Mouse (Mus musculus) megakaryocyte-erythroid progenitor cell, adult 5-6 weeks (primary cell): ENCODE measurements around the gene 4632433K11Rik. TPM values are rescaled to one million over a fixed set of nuclear protein-coding genes. Genes with fewer than 3 reads are reported as not detected.

ENCODE experiments used
- ATAC-seq: replicated peaks from 2 replicates; pipeline ENCODE4 v1.8.0; 2016; ENCODE audit warnings: mild to moderate bottlenecking, inconsistent platforms; ENCODE audit not compliant: severe bottlenecking, poor library complexity, low FRiP score, low TSS enrichment
- total RNA-seq, 2 experiments: library from RNA; stranded (forward) in 1 of 2; stranded (reverse) in 1 of 2; fragments of 200-1000, 215-1000 nt in 1 of 2; fragments of >200 nt in 1 of 2; fragmentation: Nextera tagmentation in 1 of 2; gene quantifications; 2 replicates each; pipeline ENCODE4 v1.2.3; 2014 to 2017

Gene 4632433K11Rik
- total RNA-seq, 2 experiments from 2014 or later = 1.3 TPM; not detected in 1

DNA sequence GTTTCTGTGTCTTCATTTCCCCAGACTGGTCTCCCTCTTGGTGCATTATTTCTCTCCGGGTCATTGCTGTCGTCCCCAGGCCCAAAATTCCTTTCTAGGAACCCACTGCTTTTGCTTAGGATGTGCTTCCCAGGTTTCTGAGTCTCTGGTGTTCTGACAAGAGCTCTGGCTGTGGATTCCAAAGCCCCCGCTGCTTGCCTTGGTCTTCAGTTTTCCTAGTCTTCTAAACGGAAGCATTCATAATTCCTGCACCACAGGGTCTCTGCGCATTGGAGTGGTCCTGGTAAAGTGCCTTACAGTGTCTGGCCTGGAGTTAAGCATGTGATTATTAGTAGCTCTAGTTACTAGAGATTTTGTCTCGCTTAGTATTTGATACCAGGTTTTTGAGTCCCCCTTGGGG, 46.9 kb downstream of the 4632433K11Rik start:
- ATAC-seq = no peak

DNA sequence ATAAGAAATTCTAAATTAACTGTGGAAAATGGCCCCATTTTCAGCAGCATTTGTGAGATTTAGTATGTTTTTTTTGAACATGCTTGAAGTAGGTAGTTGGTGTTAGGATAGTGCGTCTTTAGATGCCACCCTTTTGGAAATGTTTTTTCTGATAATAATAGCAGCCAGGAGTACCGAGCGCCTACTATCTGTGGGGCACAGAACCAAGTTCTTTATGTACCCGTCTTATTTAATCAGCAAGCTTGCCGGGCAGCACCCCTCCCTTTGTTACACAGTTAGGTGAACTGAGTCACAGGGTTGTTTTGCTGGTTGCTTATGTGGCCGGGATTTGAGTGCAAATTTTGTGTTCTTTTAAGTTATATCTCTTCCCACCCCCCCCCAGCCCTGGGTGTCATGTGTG, 47.3 kb downstream of the 4632433K11Rik start:
- peak; percentile 70 for ATAC-seq

DNA sequence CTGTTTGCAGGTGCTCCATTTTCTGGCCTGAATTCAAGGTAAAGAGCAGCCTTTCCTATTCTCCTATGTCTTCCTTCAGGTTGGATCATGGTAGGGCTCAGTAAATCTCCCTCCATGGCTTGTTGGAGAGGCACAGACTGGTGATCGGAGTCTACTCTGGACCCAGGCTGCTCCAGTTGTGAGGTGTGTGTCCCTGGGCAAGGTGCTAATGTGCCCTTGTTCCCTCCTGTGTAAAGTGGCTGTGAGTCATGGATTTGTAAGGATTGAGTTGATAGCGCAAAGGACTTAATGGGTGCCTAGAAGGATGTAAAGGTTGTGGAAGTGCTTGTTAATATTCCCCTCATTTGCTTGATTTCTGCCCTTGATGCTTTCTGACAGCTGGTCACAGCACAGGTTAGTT, 48.0 kb downstream of the 4632433K11Rik start:
- ATAC-seq = no peak

DNA sequence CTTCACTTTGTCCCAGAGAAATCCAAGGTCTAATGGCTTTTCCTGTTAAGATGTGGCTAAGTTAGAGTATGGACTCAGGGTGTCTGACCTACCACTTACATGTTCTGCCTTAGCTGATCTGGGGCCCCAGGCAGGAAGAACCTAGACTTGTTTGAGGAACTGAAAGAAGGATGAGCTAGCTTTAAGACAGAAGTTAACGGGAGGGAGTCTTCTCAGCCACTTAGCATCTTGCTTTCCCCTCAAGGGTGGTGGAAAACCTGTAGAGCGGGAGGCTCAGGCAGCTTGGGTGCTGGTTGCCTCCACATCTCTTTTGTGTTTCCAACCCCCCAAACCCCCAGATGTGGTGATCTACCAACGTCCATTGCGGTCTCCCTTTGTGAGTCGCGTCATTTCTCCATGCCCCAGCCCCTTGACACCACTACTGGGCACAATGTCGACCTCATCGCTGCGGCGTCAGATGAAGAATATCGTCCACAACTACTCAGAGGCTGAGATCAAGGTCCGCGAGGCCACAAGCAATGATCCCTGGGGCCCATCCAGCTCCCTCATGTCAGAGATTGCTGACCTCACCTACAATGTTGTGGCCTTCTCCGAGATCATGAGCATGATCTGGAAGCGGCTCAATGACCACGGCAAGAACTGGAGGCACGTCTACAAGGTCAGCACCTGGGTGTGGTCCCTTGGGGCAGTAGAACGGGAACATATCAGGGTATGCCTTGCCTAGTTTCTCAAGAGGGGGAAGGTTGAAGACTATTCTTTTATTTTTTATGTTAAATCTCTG, 49.6 kb downstream of the 4632433K11Rik start:
- ATAC-seq = no peak

Other genes with a start within 250 kb of the 4632433K11Rik start
- 15.1 and 17.8 TPM in 2 replicates for gene Tmem238, start 244.5 kb upstream of the 4632433K11Rik start, total RNA-seq (2014; fragmentation: Nextera tagmentation)
- 21.3 and 26.1 TPM in 2 replicates for gene Tmem238, start 244.5 kb upstream of the 4632433K11Rik start, total RNA-seq (2017)
- 3,204 and 3,219 TPM in 2 replicates for gene Rpl28, start 241.2 kb upstream of the 4632433K11Rik start, total RNA-seq (2014; fragmentation: Nextera tagmentation)
- 676 and 1,069 TPM in 2 replicates for gene Rpl28, start 241.2 kb upstream of the 4632433K11Rik start, total RNA-seq (2017)
- 291 and 381 TPM in 2 replicates for gene Ube2s, start 221.5 kb upstream of the 4632433K11Rik start, total RNA-seq (2014; fragmentation: Nextera tagmentation)
- gene Ube2s, start 221.5 kb upstream of the 4632433K11Rik start, total RNA-seq (2017) = 146 and 204 TPM in 2 replicates
- gene Shisa7, start 189.4 kb upstream of the 4632433K11Rik start, total RNA-seq (2014; fragmentation: Nextera tagmentation) = 0.31 TPM in 1 of 2 replicates, not detected in the other
- not detected in 2 replicates for gene Shisa7, start 189.4 kb upstream of the 4632433K11Rik start, total RNA-seq (2017)
- 1.8 and 12.5 TPM in 2 replicates for gene Isoc2b, start 163.9 kb upstream of the 4632433K11Rik start, total RNA-seq (2014; fragmentation: Nextera tagmentation)
- 13.3 and 86.2 TPM in 2 replicates for gene Isoc2b, start 163.9 kb upstream of the 4632433K11Rik start, total RNA-seq (2017)
- 7.9 and 9.6 TPM in 2 replicates for gene Isoc2a, start 157.0 kb upstream of the 4632433K11Rik start, total RNA-seq (2014; fragmentation: Nextera tagmentation)
- gene Isoc2a, start 157.0 kb upstream of the 4632433K11Rik start, total RNA-seq (2017) = 7.4 and 13.2 TPM in 2 replicates
- gene Gm36210, start 127.6 kb upstream of the 4632433K11Rik start, total RNA-seq (2014; fragmentation: Nextera tagmentation) = not detected in 2 replicates
- gene Gm36210, start 127.6 kb upstream of the 4632433K11Rik start, total RNA-seq (2017) = not detected in 2 replicates
- 8.2 and 11.6 TPM in 2 replicates for gene Zfp628, start 118.9 kb upstream of the 4632433K11Rik start, total RNA-seq (2014; fragmentation: Nextera tagmentation)
- gene Zfp628, start 118.9 kb upstream of the 4632433K11Rik start, total RNA-seq (2017) = 1.1 and 1.2 TPM in 2 replicates
- gene Nat14, start 112.1 kb upstream of the 4632433K11Rik start, total RNA-seq (2014; fragmentation: Nextera tagmentation) = 6.6 TPM in 1 of 2 replicates, not detected in the other
- gene Nat14, start 112.1 kb upstream of the 4632433K11Rik start, total RNA-seq (2017) = 0.23 and 1.9 TPM in 2 replicates
- gene Ssc5d, start 108.3 kb upstream of the 4632433K11Rik start, total RNA-seq (2014; fragmentation: Nextera tagmentation) = not detected in 2 replicates
- gene Ssc5d, start 108.3 kb upstream of the 4632433K11Rik start, total RNA-seq (2017) = not detected in 2 replicates
- gene Sbk2, start 69.7 kb upstream of the 4632433K11Rik start, total RNA-seq (2014; fragmentation: Nextera tagmentation) = 0.69 TPM in 1 of 2 replicates, not detected in the other
- not detected in 2 replicates for gene Sbk2, start 69.7 kb upstream of the 4632433K11Rik start, total RNA-seq (2017)
- not detected in 2 replicates for gene Sbk3, start 63.0 kb upstream of the 4632433K11Rik start, total RNA-seq (2014; fragmentation: Nextera tagmentation)
- not detected in 2 replicates for gene Sbk3, start 63.0 kb upstream of the 4632433K11Rik start, total RNA-seq (2017)
- 12.0 and 32.5 TPM in 2 replicates for gene Zfp579, start 38.0 kb upstream of the 4632433K11Rik start, total RNA-seq (2014; fragmentation: Nextera tagmentation)
- 0.76 and 2.2 TPM in 2 replicates for gene Zfp579, start 38.0 kb upstream of the 4632433K11Rik start, total RNA-seq (2017)
- 16.6 and 19.9 TPM in 2 replicates for gene Zfp524, start 19.7 kb upstream of the 4632433K11Rik start, total RNA-seq (2014; fragmentation: Nextera tagmentation)
- gene Zfp524, start 19.7 kb upstream of the 4632433K11Rik start, total RNA-seq (2017) = 3.0 and 9.3 TPM in 2 replicates
- 34.8 and 35.7 TPM in 2 replicates for gene Fiz1, start 19.4 kb upstream of the 4632433K11Rik start, total RNA-seq (2014; fragmentation: Nextera tagmentation)
- gene Fiz1, start 19.4 kb upstream of the 4632433K11Rik start, total RNA-seq (2017) = 19.8 and 32.7 TPM in 2 replicates
- 2.6 TPM in 1 of 2 replicates, not detected in the other for gene Gm44973, start 18.6 kb upstream of the 4632433K11Rik start, total RNA-seq (2014; fragmentation: Nextera tagmentation)
- not detected in 2 replicates for gene Gm44973, start 18.6 kb upstream of the 4632433K11Rik start, total RNA-seq (2017)
- 22.7 and 24.4 TPM in 2 replicates for gene Zfp865, start 13.7 kb upstream of the 4632433K11Rik start, total RNA-seq (2014; fragmentation: Nextera tagmentation)
- gene Zfp865, start 13.7 kb upstream of the 4632433K11Rik start, total RNA-seq (2017) = 7.8 and 9.8 TPM in 2 replicates
- not detected in 2 replicates for gene Ccdc106, start 13.6 kb upstream of the 4632433K11Rik start, total RNA-seq (2014; fragmentation: Nextera tagmentation)
- gene Ccdc106, start 13.6 kb upstream of the 4632433K11Rik start, total RNA-seq (2017) = 0.42 and 0.56 TPM in 2 replicates
- gene Zfp784, start 4.3 kb downstream of the 4632433K11Rik start, total RNA-seq (2014; fragmentation: Nextera tagmentation) = 1.0 and 1.9 TPM in 2 replicates
- 0.09 and 2.9 TPM in 2 replicates for gene Zfp784, start 4.3 kb downstream of the 4632433K11Rik start, total RNA-seq (2017)
- 1.3 and 2.1 TPM in 2 replicates for gene Zfp580, start 17.4 kb downstream of the 4632433K11Rik start, total RNA-seq (2014; fragmentation: Nextera tagmentation)
- not detected in 2 replicates for gene Zfp580, start 17.4 kb downstream of the 4632433K11Rik start, total RNA-seq (2017)
- 259 and 276 TPM in 2 replicates for gene U2af2, start 28.0 kb downstream of the 4632433K11Rik start, total RNA-seq (2014; fragmentation: Nextera tagmentation)
- gene U2af2, start 28.0 kb downstream of the 4632433K11Rik start, total RNA-seq (2017) = 284 and 302 TPM in 2 replicates
- gene Epn1, start 46.1 kb downstream of the 4632433K11Rik start, total RNA-seq (2014; fragmentation: Nextera tagmentation) = 134 and 193 TPM in 2 replicates
- gene Epn1, start 46.1 kb downstream of the 4632433K11Rik start, total RNA-seq (2017) = 51.1 and 62.6 TPM in 2 replicates
- not detected in 2 replicates for gene Rfpl4, start 82.8 kb downstream of the 4632433K11Rik start, total RNA-seq (2014; fragmentation: Nextera tagmentation)
- gene Rfpl4, start 82.8 kb downstream of the 4632433K11Rik start, total RNA-seq (2017) = not detected in 2 replicates
- not detected in 2 replicates for gene Rasl2-9, start 91.8 kb downstream of the 4632433K11Rik start, total RNA-seq (2014; fragmentation: Nextera tagmentation)
- gene Rasl2-9, start 91.8 kb downstream of the 4632433K11Rik start, total RNA-seq (2017) = not detected in 2 replicates
- gene Vmn1r55, start 115.6 kb downstream of the 4632433K11Rik start, total RNA-seq (2014; fragmentation: Nextera tagmentation) = not detected in 2 replicates
- gene Vmn1r55, start 115.6 kb downstream of the 4632433K11Rik start, total RNA-seq (2017) = not detected in 2 replicates
- gene Vmn1r56, start 162.6 kb downstream of the 4632433K11Rik start, total RNA-seq (2014; fragmentation: Nextera tagmentation) = not detected in 2 replicates
- not detected in 2 replicates for gene Vmn1r56, start 162.6 kb downstream of the 4632433K11Rik start, total RNA-seq (2017)
- not detected in 2 replicates for gene Vmn1r57, start 184.4 kb downstream of the 4632433K11Rik start, total RNA-seq (2014; fragmentation: Nextera tagmentation)
- gene Vmn1r57, start 184.4 kb downstream of the 4632433K11Rik start, total RNA-seq (2017) = not detected in 2 replicates